Mouse (Mus musculus): ENCODE data around the gene Rsph14. TPM values are rescaled to one million over a fixed set of nuclear protein-coding genes. Genes with fewer than 3 reads are reported as not detected.

The Rsph14 gene
- polyA plus RNA-seq, 1 experiment from 2014 or later = not detected

GRCm38 (mm10) chr10:75061341-75062188, 29.2 kb upstream of the Rsph14 start:
- peak overlapping the region; percentile 86 for H3K4me2 ChIP-seq (ENCODE audit: low read depth, low read length)
- H3K4me3 ChIP-seq (ENCODE audit: low read depth, low read length) = peak overlapping the region; percentile 73
- WGBS (ENCODE audit: insufficient replicate concordance) = 3% methylated on average over 71 of the region's 71 CpGs
- H3K4me1 ChIP-seq (ENCODE audit: insufficient read depth) = peaks cover 45% of the 10 kb centered on the region
- TF ChIP-seq CTCF (IDR thresholded peaks at IDR 0.05; ENCODE audit: low read depth) (no peak), EP300 (IDR thresholded peaks at IDR 0.05; ENCODE audit: low read depth) (no peak)
- H3K27ac ChIP-seq (ENCODE audit: low read depth) = peak overlapping the region; percentile 49; the same call in 1 of the 2 replicates
- DNase-seq (peak; percentile 41), ATAC-seq (no peak)
- H3K27me3 ChIP-seq (ENCODE audit: insufficient read depth, low read length) = peaks cover 8% of the 10 kb centered on the region; the same call in 1 of the 2 replicates
- H3K36me3 ChIP-seq (replicated peaks; ENCODE audit: insufficient read depth, low read length) = peaks cover 2% of the 10 kb centered on the region; the same call in 1 of the 2 replicates
- peak overlapping the region; percentile 67 for H3K9ac ChIP-seq (replicated peaks)
- H3K9me3 ChIP-seq (ENCODE audit: low read length) = no peaks in the 10 kb centered on the region

- no peaks in the 10 kb centered on the region for H3K9me3 ChIP-seq (ENCODE audit: low read length)
- peak overlapping the region; percentile 67 for H3K9ac ChIP-seq (replicated peaks)
- under 1% methylated on average over 22 of the region's 48 CpGs for WGBS (ENCODE audit: insufficient replicate concordance)
- H3K27ac ChIP-seq (ENCODE audit: low read depth) = peak overlapping the region; percentile 49
- H3K4me2 ChIP-seq (ENCODE audit: low read depth, low read length) = peak overlapping the region; percentile 86
- H3K36me3 ChIP-seq (replicated peaks; ENCODE audit: insufficient read depth, low read length) = peaks cover 2% of the 10 kb centered on the region; the same call in 1 of the 2 replicates
- DNase-seq (no peak), ATAC-seq (peak; percentile 14; the same call in 1 of the 2 replicates)
- H3K27me3 ChIP-seq (ENCODE audit: insufficient read depth, low read length) = peaks cover 8% of the 10 kb centered on the region; the same call in 1 of the 2 replicates
- no peak for TF ChIP-seq CTCF (IDR thresholded peaks at IDR 0.05; ENCODE audit: low read depth)
- no peak for TF ChIP-seq EP300 (IDR thresholded peaks at IDR 0.05; ENCODE audit: low read depth)
- H3K4me3 ChIP-seq (ENCODE audit: low read depth, low read length) = peak overlapping the region; percentile 73
- peaks cover 49% of the 10 kb centered on the region for H3K4me1 ChIP-seq (ENCODE audit: insufficient read depth)
Measured at GRCm38 (mm10) chr10:75060843-75061235, 28.5 kb upstream of the Rsph14 start.

- H3K9ac ChIP-seq (replicated peaks) = peak within 1 kb of the TSS; percentile 67
- TF ChIP-seq EP300 (IDR thresholded peaks at IDR 0.05; ENCODE audit: low read depth) = no peak
- TF ChIP-seq CTCF (IDR thresholded peaks at IDR 0.05; ENCODE audit: low read depth) = no peak
- peak within 1 kb of the TSS; percentile 86 for H3K4me2 ChIP-seq (ENCODE audit: low read depth, low read length)
- H3K27ac ChIP-seq (ENCODE audit: low read depth) = peak within 1 kb of the TSS; percentile 49
- peak within 1 kb of the TSS; percentile 73 for H3K4me3 ChIP-seq (ENCODE audit: low read depth, low read length)
- H3K36me3 ChIP-seq (replicated peaks; ENCODE audit: insufficient read depth, low read length) = 0 out of 2 replicates have a peak, but pooled peaks cover 2% of the 10 kb centered on the region
- peaks cover 49% of the 10 kb centered on the region for H3K4me1 ChIP-seq (ENCODE audit: insufficient read depth)
- WGBS (ENCODE audit: insufficient replicate concordance) = 0% methylated on average over 31 of the region's 73 CpGs
- ATAC-seq (peak; percentile 83), DNase-seq (peak; percentile 77)
- H3K9me3 ChIP-seq (ENCODE audit: low read length) = no peaks in the 10 kb centered on the region
- peaks cover 8% of the 10 kb centered on the region; the same call in 1 of the 2 replicates for H3K27me3 ChIP-seq (ENCODE audit: insufficient read depth, low read length)
Measured at GRCm38 (mm10) chr10:75060217-75060842, 27.9 kb upstream of the Rsph14 start, which contains the start of gene Bcr. TSS of gene Bcr (plus strand) at chr10:75060592.

- DNase-seq = peak; percentile 66
- H3K9ac ChIP-seq (replicated peaks) = peak overlapping the region; percentile 2; the same call in 1 of the 2 replicates
- peak overlapping the region; percentile 66; the same call in 1 of the 2 replicates for H3K27ac ChIP-seq (ENCODE audit: low read depth)
- H3K4me3 ChIP-seq (ENCODE audit: low read depth, low read length) = peak overlapping the region; percentile 73
- peak; percentile 85 for TF ChIP-seq CTCF (IDR thresholded peaks at IDR 0.05; ENCODE audit: low read depth)
- TF ChIP-seq EP300 (IDR thresholded peaks at IDR 0.05; ENCODE audit: low read depth) = no peak
- H3K27me3 ChIP-seq (ENCODE audit: insufficient read depth, low read length) = peaks cover 8% of the 10 kb centered on the region; the same call in 1 of the 2 replicates
- H3K9me3 ChIP-seq (ENCODE audit: low read length) = no peaks in the 10 kb centered on the region
- H3K4me2 ChIP-seq (ENCODE audit: low read depth, low read length) = peak overlapping the region; percentile 86
- H3K36me3 ChIP-seq (replicated peaks; ENCODE audit: insufficient read depth, low read length) = no peaks in the 10 kb centered on the region
- WGBS (ENCODE audit: insufficient replicate concordance) = under 1% methylated on average over 11 of the region's 11 CpGs
- H3K4me1 ChIP-seq (ENCODE audit: insufficient read depth) = peaks cover 54% of the 10 kb centered on the region
- ATAC-seq = peak; percentile 35; the same call in 1 of the 2 replicates
Measured at GRCm38 (mm10) chr10:75059396-75059795, 27.0 kb upstream of the Rsph14 start.

- Histone ChIP-seq H3K36me3 (replicated peaks; ENCODE audit: insufficient read depth, low read length) (no peaks in the 10 kb centered on the region), H3K4me2 (ENCODE audit: low read depth, low read length) (peak overlapping the region; percentile 86), H3K27ac (ENCODE audit: low read depth) (peak overlapping the region; percentile 66; the same call in 1 of the 2 replicates), H3K9me3 (ENCODE audit: low read length) (no peaks in the 10 kb centered on the region), H3K4me3 (ENCODE audit: low read depth, low read length) (no peak overlapping the region), H3K4me1 (ENCODE audit: insufficient read depth) (peaks cover 59% of the 10 kb centered on the region), H3K9ac (replicated peaks) (no peak overlapping the region), H3K27me3 (ENCODE audit: insufficient read depth, low read length) (peaks cover 8% of the 10 kb centered on the region; the same call in 1 of the 2 replicates)
- DNase-seq (no peak), ATAC-seq (no peak)
- WGBS (ENCODE audit: insufficient replicate concordance) = 40% methylated on average over 9 of the region's 9 CpGs
- TF ChIP-seq EP300 (IDR thresholded peaks at IDR 0.05; ENCODE audit: low read depth) = no peak
- no peak for TF ChIP-seq CTCF (IDR thresholded peaks at IDR 0.05; ENCODE audit: low read depth)
Measured at GRCm38 (mm10) chr10:75058761-75059395, 26.5 kb upstream of the Rsph14 start.
